Mouse (Mus musculus) retina, embryonic 14.5 days (tissue): ENCODE results near the gene Tmtc1.

Experiments used
- DNase-seq: peaks from one replicate; pipeline ENCODE4 v3.0.0-alpha.2; 2015; ENCODE audit warnings: low spot score

Gene Tmtc1

GRCm38 (mm10) chr6:148443726-148444701 is at the start of gene Tmtc1:
Gene Tmtc1 (minus strand): TSS chr6:148444389.
- DNase-seq: peak; percentile 73

- no peak for DNase-seq
Observed at GRCm38 (mm10) chr6:148491849-148492248, 47.7 kb upstream of the Tmtc1 start.

- DNase-seq: no peak
Observed at GRCm38 (mm10) chr6:148486756-148487155, 42.6 kb upstream of the Tmtc1 start.

GRCm38 (mm10) chr6:148481894-148482293 is 37.7 kb upstream of the Tmtc1 start:
- no peak for DNase-seq

- DNase-seq: no peak
Observed at GRCm38 (mm10) chr6:148479671-148480237, 35.6 kb upstream of the Tmtc1 start.

- DNase-seq: no peak
Observed at GRCm38 (mm10) chr6:148478350-148478749, 34.2 kb upstream of the Tmtc1 start.

- DNase-seq: no peak
Observed at GRCm38 (mm10) chr6:148472289-148472688, 28.1 kb upstream of the Tmtc1 start.

- no peak for DNase-seq
Observed at GRCm38 (mm10) chr6:148467924-148468389, 23.8 kb upstream of the Tmtc1 start.

- DNase-seq: peak; percentile 8
Observed at GRCm38 (mm10) chr6:148467170-148467921, 23.2 kb upstream of the Tmtc1 start.

- DNase-seq: no peak
Observed at GRCm38 (mm10) chr6:148459636-148460035, 15.4 kb upstream of the Tmtc1 start.

- DNase-seq: no peak
Observed at GRCm38 (mm10) chr6:148455470-148455869, 11.3 kb upstream of the Tmtc1 start.

- no peak for DNase-seq
Observed at GRCm38 (mm10) chr6:148454740-148455139, 10.6 kb upstream of the Tmtc1 start.

- DNase-seq: no peak
Observed at GRCm38 (mm10) chr6:148448151-148448550, 4.0 kb upstream of the Tmtc1 start.

GRCm38 (mm10) chr6:148446113-148446512 is 1.9 kb upstream of the Tmtc1 start:
- no peak for DNase-seq

- DNase-seq: no peak
Observed at GRCm38 (mm10) chr6:148444796-148445195, 607 bp upstream of the Tmtc1 start.

- peak; percentile 21 for DNase-seq
Observed at GRCm38 (mm10) chr6:148443291-148443725, 881 bp downstream of the Tmtc1 start.

GRCm38 (mm10) chr6:148442671-148443290 is 1.4 kb downstream of the Tmtc1 start:
- peak; percentile 47 for DNase-seq

- DNase-seq: no peak
Observed at GRCm38 (mm10) chr6:148441871-148442270, 2.3 kb downstream of the Tmtc1 start.

GRCm38 (mm10) chr6:148439101-148439500 is 5.1 kb downstream of the Tmtc1 start:
- no peak for DNase-seq

- DNase-seq: no peak
Observed at GRCm38 (mm10) chr6:148437565-148437964, 6.6 kb downstream of the Tmtc1 start.

- no peak for DNase-seq
Observed at GRCm38 (mm10) chr6:148436441-148437001, 7.7 kb downstream of the Tmtc1 start.

- no peak for DNase-seq
Observed at GRCm38 (mm10) chr6:148421577-148421976, 22.6 kb downstream of the Tmtc1 start.
